ENCODE assay signal across 8 mouse cellular contexts in genomic region chrX:105764162-105765004, GRCm38 (mm10). TPM values are rescaled to one million over a fixed set of nuclear protein-coding genes. Genes with fewer than 3 reads are reported as not detected.
DNase-seq lines count a peak whose midpoint lies in the region; ATAC-seq lines count a peak whose summit lies in the region.

Fgf16 (plus strand) TSS chrX:105764279.

- H3K4me2 ChIP-seq in embryonic facial prominence, embryonic 13.5 days = peak within 1 kb of the TSS; percentile 67
- H3K4me2 ChIP-seq in liver, embryonic 13.5 days = peak within 1 kb of the TSS; percentile 47
- peak within 1 kb of the TSS; percentile 71 for H3K4me2 ChIP-seq in stomach, embryonic 15.5 days

- intact Hi-C loops in heart, postnatal 14 days (cut with DNase I) = no loop called here

- H3K4me3 ChIP-seq in embryonic facial prominence, embryonic 13.5 days = peak within 1 kb of the TSS; percentile 45
- peak within 1 kb of the TSS; percentile 36 for H3K4me3 ChIP-seq in liver, embryonic 13.5 days (replicated peaks)
- H3K4me3 ChIP-seq in stomach, embryonic 15.5 days (replicated peaks) = peak within 1 kb of the TSS; percentile 43

- H3K4me1 ChIP-seq in embryonic facial prominence, embryonic 13.5 days = peaks cover 13% of the 10 kb centered on the region; the same call in 1 of the 2 replicates
- no peaks in the 10 kb centered on the region for H3K4me1 ChIP-seq in liver, embryonic 13.5 days (replicated peaks)
- H3K4me1 ChIP-seq in stomach, embryonic 15.5 days = no peaks in the 10 kb centered on the region

- no peak within 1 kb of the TSS for H3K27ac ChIP-seq in embryonic facial prominence, embryonic 13.5 days
- H3K27ac ChIP-seq in liver, embryonic 13.5 days = no peak within 1 kb of the TSS
- H3K27ac ChIP-seq in stomach, embryonic 15.5 days = no peak within 1 kb of the TSS

- no peaks in the 10 kb centered on the region for H3K9me3 ChIP-seq in embryonic facial prominence, embryonic 13.5 days
- no peaks in the 10 kb centered on the region for H3K9me3 ChIP-seq in liver, embryonic 13.5 days (replicated peaks)
- H3K9me3 ChIP-seq in stomach, embryonic 15.5 days = no peaks in the 10 kb centered on the region

- DNase-seq in cerebellum, postnatal 10 days = peak; percentile 10 to 12
- no peak for DNase-seq in cerebellum, adult 9-10 months
- DNase-seq in heart, postnatal 14 days = peak; percentile 18 to 24
- DNase-seq in liver, embryonic 13.5 days = no peak
- DNase-seq in layer of hippocampus, postnatal 14 days (ENCODE audit: low spot score in 2 of 2) = no peak

- H3K36me3 ChIP-seq in embryonic facial prominence, embryonic 13.5 days = no peaks in the 10 kb centered on the region
- no peaks in the 10 kb centered on the region for H3K36me3 ChIP-seq in liver, embryonic 13.5 days
- no peaks in the 10 kb centered on the region for H3K36me3 ChIP-seq in stomach, embryonic 15.5 days

- peaks cover 71% of the 10 kb centered on the region for H3K27me3 ChIP-seq in embryonic facial prominence, embryonic 13.5 days
- H3K27me3 ChIP-seq in liver, embryonic 13.5 days = peaks cover 73% of the 10 kb centered on the region
- peaks cover 36% of the 10 kb centered on the region for H3K27me3 ChIP-seq in stomach, embryonic 15.5 days (replicated peaks)

- WGBS in embryonic facial prominence, embryonic 13.5 days = 19% methylated on average over 51 of the region's 86 CpGs
- 8% methylated on average over 53 of the region's 86 CpGs for WGBS in liver, embryonic 13.5 days (ENCODE audit: insufficient replicate concordance)
- WGBS in stomach, embryonic 15.5 days = 13% methylated on average over 60 of the region's 86 CpGs

- ATAC-seq in CD4-positive, CD25-positive, alpha-beta regulatory T cell, adult 4 months = peak; percentile 28
- ATAC-seq in embryonic facial prominence, embryonic 13.5 days (ENCODE audit: insufficient number of reproducible peaks, insufficient read depth, low FRiP score, low TSS enrichment, low read depth) = no peak; the same call in 1 of the 2 replicates
- no peak for ATAC-seq in liver, embryonic 13.5 days (ENCODE audit: low read depth)
- ATAC-seq in stomach, embryonic 15.5 days (ENCODE audit: insufficient read depth, low FRiP score, low read depth) = no peak

- peak within 1 kb of the TSS; percentile 61 for H3K9ac ChIP-seq in embryonic facial prominence, embryonic 13.5 days
- H3K9ac ChIP-seq in liver, embryonic 13.5 days = no peak within 1 kb of the TSS
- H3K9ac ChIP-seq in stomach, embryonic 15.5 days = no peak within 1 kb of the TSS

RNA-seq across cellular contexts. Expression of gene Fgf16, which starts in this region (rescaled TPM):
- under 1 TPM; 0.51 to 0.65 TPM for polyA plus RNA-seq in CD4-positive, CD25-positive, alpha-beta regulatory T cell, adult 4 months (2017; shearing (Covaris generic))
- polyA plus RNA-seq in embryonic facial prominence, embryonic 13.5 days (2015; fragmentation: Nextera tagmentation; extraction: Ambion mirVana) = 1.4 and 1.7 TPM in 2 replicates
- total RNA-seq in heart, postnatal 14 days (2021) = 10 to 100 TPM; 15.9 to 19.0 TPM
- not detected in 2 replicates for polyA plus RNA-seq in liver, embryonic 13.5 days (2015; fragmentation: Nextera tagmentation; extraction: Ambion mirVana)
- polyA plus RNA-seq in stomach, embryonic 15.5 days (2015; fragmentation: Nextera tagmentation; extraction: Ambion mirVana) = 0.80 and 1.1 TPM in 2 replicates
- 1 to 10 TPM; 1.5 to 2.5 TPM for total RNA-seq in layer of hippocampus, postnatal 14 days (2021)

Comparison
In these comparisons a context has a peak if more than half of its experiments do, and no peak if none do; other contexts are left out.
1. RNA of gene Fgf16 (total RNA-seq): 15.9 to 19.0 TPM in heart, postnatal 14 days; 1.5 to 2.5 TPM in layer of hippocampus, postnatal 14 days; every median in the first group is over 4 times any median in the second.
2. DNase-seq: peak in cerebellum, postnatal 10 days (2 of 2) and heart, postnatal 14 days (2 of 2); none in cerebellum, adult 9-10 months (single experiment), liver, embryonic 13.5 days (single experiment) and layer of hippocampus, postnatal 14 days (0 of 2).
3. Peak in ATAC-seq in CD4-positive, CD25-positive, alpha-beta regulatory T cell, adult 4 months; RNA of the gene not detected or under 1 TPM.
4. Peak in every context shown above with its lines, with median percentiles within 50 percentile points of each other: H3K4me2 ChIP-seq and H3K4me3 ChIP-seq.